25 mouse cellular contexts compared by ENCODE assay signal in the genomic region with DNA sequence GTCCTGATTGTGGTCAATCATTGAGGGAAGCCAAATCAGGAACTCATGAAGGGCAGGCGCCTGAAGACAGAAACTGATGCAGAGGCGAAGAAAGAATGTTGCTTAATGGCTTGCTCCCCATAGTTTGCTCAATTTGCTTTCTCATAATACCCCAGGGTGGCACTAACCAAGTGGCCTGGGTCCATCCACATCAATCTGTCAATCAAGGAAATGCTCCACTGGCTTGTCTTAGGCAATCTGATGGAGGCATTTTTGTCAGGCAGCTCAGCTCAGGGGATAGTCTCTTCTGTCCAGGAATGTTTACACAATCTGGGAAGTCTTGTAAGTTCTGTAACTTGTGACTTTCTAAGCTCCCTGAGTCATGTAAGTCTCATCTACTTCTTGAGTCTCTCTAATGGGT.
"Had no signal": no experiment of that assay in that cellular context is flagged by ENCODE, and none has a peak within 500 bp of the region (broad histone marks: within the 10 kb centered on the region; RNA-seq: fewer than 3 reads in every experiment).

No protein-coding gene starts in this region.

- H3K4me1 ChIP-seq: heart, embryonic 10.5 days; hindbrain, embryonic 13.5 days; hindbrain, embryonic 15.5 days; kidney, embryonic 15.5 days; limb, embryonic 10.5 days; limb, embryonic 12.5 days had no signal

- H3K27me3 ChIP-seq: heart, embryonic 12.5 days; hindbrain, embryonic 13.5 days; hindbrain, embryonic 15.5 days; kidney, embryonic 15.5 days; limb, embryonic 12.5 days had no signal

- H3K9me3 ChIP-seq: heart, embryonic 10.5 days; heart, embryonic 12.5 days; hindbrain, embryonic 13.5 days; hindbrain, embryonic 15.5 days; kidney, embryonic 15.5 days; limb, embryonic 10.5 days; limb, embryonic 12.5 days had no signal

- H3K9ac ChIP-seq: heart, embryonic 12.5 days; hindbrain, embryonic 13.5 days; hindbrain, embryonic 15.5 days; kidney, embryonic 15.5 days; limb, embryonic 12.5 days had no signal

- H3K27ac ChIP-seq: gastrocnemius, adult 2 months; heart, embryonic 10.5 days; hindbrain, embryonic 13.5 days; hindbrain, embryonic 15.5 days; hindbrain, postnatal 0 days; kidney, embryonic 15.5 days; kidney, postnatal 0 days; left cerebral cortex, adult 2 months; limb, embryonic 10.5 days; limb, embryonic 12.5 days had no signal

- DNase-seq: gastrocnemius, adult 2 months; gastrocnemius, postnatal 10 days; gastrocnemius, postnatal 25 days; heart, adult 18-20 months; heart, postnatal 10 days; heart, postnatal 4 days; kidney, adult 11 months; kidney, adult 2 months; kidney, adult 9 months; kidney, postnatal 14 days; kidney, postnatal 36 days; layer of hippocampus, adult 9-11 months; liver had no signal

- H3K4me3 ChIP-seq: gastrocnemius, adult 2 months; heart, embryonic 10.5 days; heart, embryonic 12.5 days; hindbrain, embryonic 13.5 days; hindbrain, embryonic 15.5 days; kidney, embryonic 15.5 days; left cerebral cortex, adult 2 months; limb, embryonic 10.5 days; limb, embryonic 12.5 days had no signal

- ATAC-seq: hindbrain, postnatal 0 days; intestine, embryonic 16.5 days had no signal

- H3K4me2 ChIP-seq: heart, embryonic 12.5 days; hindbrain, embryonic 13.5 days; hindbrain, embryonic 15.5 days; kidney, embryonic 15.5 days; limb, embryonic 12.5 days; liver, embryonic 11.5 days had no signal

- H3K36me3 ChIP-seq: heart, embryonic 10.5 days; heart, embryonic 12.5 days; hindbrain, embryonic 13.5 days; hindbrain, embryonic 15.5 days; kidney, embryonic 15.5 days; limb, embryonic 10.5 days; limb, embryonic 12.5 days had no signal
